Mouse (Mus musculus) hematopoietic stem cell, adult 5-6 weeks (primary cell): ENCODE data around the gene Psme2. TPM values are rescaled to one million over a fixed set of nuclear protein-coding genes. Genes with fewer than 3 reads are reported as not detected.

ENCODE experiments used
- ATAC-seq, 2 experiments: fragments of 125-278 bp in 1 of 2; replicated peaks in 1 of 2; 2 replicates each; pipeline ENCODE4 v1.8.0; 2016 to 2017; ENCODE audit warnings: inconsistent platforms in 2 of 2, mild to moderate bottlenecking in 2 of 2, moderate number of reproducible peaks in 2 of 2, low read depth in 1 of 2, moderate TSS enrichment in 1 of 2; ENCODE audit not compliant: low FRiP score in 2 of 2, poor library complexity in 2 of 2, severe bottlenecking in 2 of 2, insufficient read depth in 1 of 2, low TSS enrichment in 1 of 2
- total RNA-seq: library from RNA; stranded (forward); fragments of 172-1452, 232-1000 nt; gene quantifications from 2 replicates; pipeline ENCODE4 v1.2.3, GENCODE M21; 2017

Psme2 gene
- 189 and 244 TPM in 2 replicates for total RNA-seq

- ATAC-seq, result peak; percentile 82 to 92
Observed at GRCm38 (mm10) chr14:55590748-55591330, at the start of gene Psme2. Psme2 (minus strand) TSS chr14:55591113.

- ATAC-seq, result no peak
Observed at GRCm38 (mm10) chr14:55637795-55638194, 46.9 kb upstream of the Psme2 start, which contains the start of gene Gm49378. Gm49378 (minus strand) TSS chr14:55637895.

DNA sequence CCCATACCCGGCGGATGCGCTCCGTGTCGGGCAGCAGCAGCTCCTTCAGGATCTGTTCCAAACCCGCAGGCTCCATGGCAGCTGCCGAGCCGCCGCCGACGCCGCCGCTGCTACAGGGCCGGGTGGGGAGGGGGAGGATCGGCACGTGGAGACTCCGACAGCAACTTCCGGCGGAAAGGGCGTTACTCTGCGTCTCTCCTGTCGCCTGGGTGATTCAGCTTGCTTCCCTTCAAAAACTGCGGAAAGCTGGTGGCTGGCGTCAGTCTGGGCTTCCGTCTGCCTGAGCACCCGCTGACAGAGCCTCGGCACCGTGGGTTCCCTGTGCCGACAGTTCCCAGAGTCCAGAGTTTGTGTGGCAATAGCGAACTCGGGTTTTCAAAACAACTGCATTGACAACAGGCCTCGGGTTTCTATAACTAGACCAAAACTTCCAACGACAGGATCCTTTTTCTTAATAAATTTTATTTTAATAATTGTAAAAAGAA is 44.7 kb upstream of the Psme2 start, which contains the start of gene Ipo4:
TSS of gene Ipo4 (minus strand) at position 435 of the 485 bp plus-strand sequence.
- ATAC-seq, result peak; percentile 89 to 96

GRCm38 (mm10) chr14:55634874-55635522 is 44.1 kb upstream of the Psme2 start:
- peak in 1 of 2 experiments; percentile 11; a peak in 2 of 4 replicates for ATAC-seq

DNA sequence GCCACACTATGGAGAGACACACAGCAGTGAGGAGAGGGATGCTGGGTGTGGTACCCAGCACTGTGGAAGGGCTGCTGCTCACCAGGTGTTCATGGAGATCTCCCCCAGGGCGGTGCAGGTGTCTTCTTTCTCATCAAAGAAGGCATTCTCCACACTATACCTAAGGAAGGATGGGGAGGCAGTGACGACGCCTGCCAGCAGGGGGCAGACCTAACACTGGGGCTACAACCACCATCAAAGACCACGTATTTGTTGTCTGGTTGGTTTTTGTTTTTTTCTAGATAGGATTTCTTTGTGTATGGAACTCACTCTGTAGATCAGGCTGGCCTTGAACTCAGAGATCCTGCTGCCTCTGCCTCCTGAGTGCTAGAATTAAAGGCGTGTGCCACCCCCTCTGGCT is 38.4 kb upstream of the Psme2 start:
- ATAC-seq, result peak; percentile 65 to 74; a peak in 2 of 4 replicates

- no peak for ATAC-seq
Observed at GRCm38 (mm10) chr14:55628077-55628827, 37.3 kb upstream of the Psme2 start.

DNA sequence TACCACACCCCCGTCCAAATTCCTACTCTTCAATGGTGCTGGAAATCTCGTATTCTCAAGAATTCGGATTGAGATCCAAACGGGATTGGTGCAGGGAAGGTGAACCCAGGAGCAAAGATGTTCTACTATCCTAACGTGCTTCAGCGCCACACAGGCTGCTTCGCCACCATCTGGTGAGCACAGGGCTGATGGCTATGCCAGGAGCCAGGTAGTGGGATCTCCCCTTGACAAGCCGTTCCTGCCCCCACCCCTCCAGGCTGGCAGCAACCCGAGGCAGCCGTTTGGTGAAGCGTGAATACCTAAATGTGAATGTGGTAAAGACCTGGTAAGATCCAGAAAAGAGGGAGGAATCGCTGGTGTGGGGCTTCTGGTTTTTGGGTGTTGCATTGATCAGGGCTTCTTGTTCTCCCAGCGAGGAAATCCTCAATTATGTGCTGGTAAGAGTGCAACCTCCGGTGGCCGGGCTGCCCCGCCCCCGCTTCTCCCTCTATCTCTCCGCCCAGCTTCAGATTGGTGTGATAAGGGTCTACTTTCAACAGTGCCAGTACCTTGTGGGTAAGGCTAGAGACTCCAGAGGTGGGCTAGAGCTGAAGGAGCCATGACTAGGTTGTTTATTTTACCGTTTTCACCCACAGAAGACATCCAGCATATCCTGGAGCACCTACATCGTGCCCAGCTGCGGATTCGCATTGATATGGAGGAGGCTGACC is 27.7 kb upstream of the Psme2 start:
- ATAC-seq, result peak; percentile 49 to 63

DNA sequence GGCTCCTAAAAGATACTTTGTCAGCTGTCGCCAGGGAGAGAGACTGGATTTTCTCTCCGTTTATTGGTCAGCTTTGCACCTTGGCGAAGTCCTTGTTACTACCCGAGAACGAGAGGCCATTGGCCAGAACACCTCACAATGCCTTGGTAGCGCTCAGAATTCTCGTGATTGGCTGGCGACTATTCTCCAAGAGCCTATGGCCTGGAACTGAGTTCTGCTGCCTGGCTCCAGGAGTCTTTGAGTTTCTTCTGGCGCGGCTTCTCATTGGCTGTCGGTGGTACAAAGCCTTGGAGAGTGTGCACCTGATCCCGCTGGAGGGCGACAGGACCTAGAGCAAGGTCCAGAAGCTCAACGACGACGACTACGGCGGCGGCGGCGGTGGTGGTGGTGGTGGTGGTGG is 26.9 kb upstream of the Psme2 start, which contains the start of gene Rec8:
TSS of gene Rec8 (plus strand) at position 216 of the 400 bp plus-strand sequence.
- ATAC-seq, result peak; percentile 85 to 88

DNA sequence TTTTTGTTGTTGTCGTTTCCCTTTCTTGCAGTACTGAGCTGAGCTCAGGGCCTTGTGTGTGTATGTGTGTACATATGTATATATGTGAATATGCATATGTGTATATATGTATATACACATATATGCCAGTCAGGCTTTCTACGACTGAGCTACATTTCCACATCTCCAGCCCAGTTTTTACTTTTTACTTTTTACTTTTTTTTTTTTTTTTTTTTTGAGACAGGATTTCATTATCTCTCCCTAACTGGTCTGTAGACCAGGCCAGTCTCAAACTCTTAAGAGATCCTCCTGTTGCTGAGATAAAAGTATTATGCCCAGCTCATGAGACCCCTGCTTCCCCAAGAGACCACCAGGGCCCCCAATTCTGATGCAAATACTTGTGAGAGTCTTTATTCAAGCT is 25.9 kb upstream of the Psme2 start:
- ATAC-seq, result no peak

GRCm38 (mm10) chr14:55615876-55616275 is 25.0 kb upstream of the Psme2 start:
- no peak for ATAC-seq

DNA sequence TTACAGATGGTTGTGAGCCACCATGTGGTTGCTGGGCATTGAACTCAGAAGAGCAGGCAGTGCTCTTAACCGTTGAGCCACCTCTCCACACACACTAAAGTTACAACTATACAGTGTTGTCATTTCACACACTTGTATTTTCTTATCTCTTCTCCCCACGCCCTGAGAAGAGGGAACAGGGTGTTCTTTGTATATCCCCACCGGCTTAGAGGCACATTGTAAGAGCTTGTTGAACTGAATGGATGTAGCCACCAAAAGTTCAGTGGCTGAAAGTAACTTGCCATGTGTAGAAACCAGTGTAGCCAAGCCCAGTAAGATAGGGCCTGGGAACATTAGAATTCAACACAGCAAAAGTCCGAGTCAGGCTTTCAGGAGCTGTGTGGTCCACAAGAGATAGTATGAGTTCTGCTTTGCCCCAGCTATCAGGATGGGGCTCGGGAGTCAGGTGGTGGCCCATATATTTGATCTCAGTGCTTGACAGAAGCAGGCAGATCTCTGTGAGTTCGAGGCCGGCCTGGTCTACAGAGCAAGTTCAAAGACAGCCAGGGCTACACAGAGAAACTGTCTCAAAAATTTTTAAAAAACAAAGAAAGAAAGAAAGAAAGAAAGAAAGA is 23.8 kb upstream of the Psme2 start:
- ATAC-seq, result no peak

- ATAC-seq, result no peak
Observed at GRCm38 (mm10) chr14:55613346-55613745, 22.4 kb upstream of the Psme2 start.

GRCm38 (mm10) chr14:55608339-55608738 is 17.4 kb upstream of the Psme2 start:
- no peak for ATAC-seq

GRCm38 (mm10) chr14:55605743-55606459 is 15.0 kb upstream of the Psme2 start:
- no peak for ATAC-seq

- ATAC-seq, result no peak
Observed at GRCm38 (mm10) chr14:55604823-55605222, 13.9 kb upstream of the Psme2 start.
